Mouse (Mus musculus): ENCODE measurements around the gene Ddx39b. TPM values are rescaled to one million over a fixed set of nuclear protein-coding genes. Genes with fewer than 3 reads are reported as not detected.

Gene Ddx39b
- polyA plus RNA-seq, 1 experiment = 284 TPM

DNA sequence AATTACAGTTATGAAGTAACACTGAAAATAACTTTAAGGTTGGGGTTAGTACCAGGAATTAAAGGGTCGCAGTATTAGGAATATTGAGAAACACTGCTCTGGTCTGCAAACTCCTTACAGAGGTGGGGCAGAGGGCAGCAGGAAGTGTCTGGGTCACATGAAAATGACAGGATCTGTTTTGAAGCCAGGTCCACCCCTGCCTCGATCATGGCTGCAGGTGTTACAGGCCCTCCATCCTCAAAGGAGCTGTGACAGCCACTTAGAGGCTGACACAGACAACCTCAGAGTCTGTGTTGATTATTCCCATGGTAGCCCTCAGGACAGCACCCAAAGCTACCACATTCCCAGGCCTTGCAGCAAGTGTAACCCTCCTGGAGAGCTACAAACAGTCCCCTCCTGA lies 61.7 kb downstream of the Ddx39b start:
- no peak overlapping the region for H3K4me3 ChIP-seq (ENCODE audit: extremely low read depth, insufficient read depth, insufficient read length)
- WGBS = 75% methylated on average over 2 of the region's 2 CpGs
- TF ChIP-seq CTCF (IDR thresholded peaks at IDR 0.05; ENCODE audit: extremely low read depth, insufficient read depth, insufficient read length, insufficient replicate concordance) (no peak), POLR2A (IDR thresholded peaks at IDR 0.05; ENCODE audit: low read depth, low read length) (no peak)
- no peaks in the 10 kb centered on the region for H3K36me3 ChIP-seq (ENCODE audit: control insufficient read depth, insufficient read depth, low read length)
- no peaks in the 10 kb centered on the region for H3K27me3 ChIP-seq (ENCODE audit: control insufficient read depth, insufficient read depth, low read length)
- DNase-seq (ENCODE audit: low read depth in 1 of 2, low spot score in 2 of 2) = no peak
- H3K4me1 ChIP-seq (ENCODE audit: control insufficient read depth, insufficient read depth, insufficient read length) = peaks cover 2% of the 10 kb centered on the region; the same call in 1 of the 2 replicates
- H3K27ac ChIP-seq (ENCODE audit: insufficient read depth, low read length) = no peak overlapping the region

Other genes starting within 250 kb of the Ddx39b start
- 489 and 697 TPM in 2 replicates for gene Vars, start 240.8 kb upstream of the Ddx39b start, polyA plus RNA-seq (2012; rRNA removed)
- gene Vwa7, start 225.2 kb upstream of the Ddx39b start, polyA plus RNA-seq (2012; rRNA removed) = 0.72 and 0.90 TPM in 2 replicates
- gene Sapcd1, start 213.7 kb upstream of the Ddx39b start, polyA plus RNA-seq (2012; rRNA removed) = 7.3 and 14.7 TPM in 2 replicates
- gene Msh5, start 195.0 kb upstream of the Ddx39b start, polyA plus RNA-seq (2012; rRNA removed) = 8.6 and 9.5 TPM in 2 replicates
- 123 and 134 TPM in 2 replicates for gene Clic1, start 191.8 kb upstream of the Ddx39b start, polyA plus RNA-seq (2012; rRNA removed)
- 18.4 and 18.9 TPM in 2 replicates for gene Ddah2, start 182.7 kb upstream of the Ddx39b start, polyA plus RNA-seq (2012; rRNA removed)
- 0.47 and 0.59 TPM in 2 replicates for gene Ly6g6c, start 176.4 kb upstream of the Ddx39b start, polyA plus RNA-seq (2012; rRNA removed)
- 4.8 and 5.6 TPM in 2 replicates for gene Mpig6b, start 175.6 kb upstream of the Ddx39b start, polyA plus RNA-seq (2012; rRNA removed)
- gene Ly6g6e, start 164.8 kb upstream of the Ddx39b start, polyA plus RNA-seq (2012; rRNA removed) = 0.31 and 0.39 TPM in 2 replicates
- gene Ly6g6d, start 163.7 kb upstream of the Ddx39b start, polyA plus RNA-seq (2012; rRNA removed) = 1.3 and 1.8 TPM in 2 replicates
- 7.8 and 9.7 TPM in 2 replicates for gene Ly6g6f, start 156.1 kb upstream of the Ddx39b start, polyA plus RNA-seq (2012; rRNA removed)
- gene Abhd16a, start 152.5 kb upstream of the Ddx39b start, polyA plus RNA-seq (2012; rRNA removed) = 119 and 154 TPM in 2 replicates
- not detected in 2 replicates for gene Ly6g5c, start 133.5 kb upstream of the Ddx39b start, polyA plus RNA-seq (2012; rRNA removed)
- 2.4 and 2.9 TPM in 2 replicates for gene Ly6g5b, start 126.3 kb upstream of the Ddx39b start, polyA plus RNA-seq (2012; rRNA removed)
- gene Gpank1, start 120.3 kb upstream of the Ddx39b start, polyA plus RNA-seq (2012; rRNA removed) = 20.9 and 29.9 TPM in 2 replicates
- 176 and 238 TPM in 2 replicates for gene Csnk2b, start 119.7 kb upstream of the Ddx39b start, polyA plus RNA-seq (2012; rRNA removed)
- gene D17H6S53E, start 115.4 kb upstream of the Ddx39b start, polyA plus RNA-seq (2012; rRNA removed) = 6.8 and 10.0 TPM in 2 replicates
- gene Apom, start 109.7 kb upstream of the Ddx39b start, polyA plus RNA-seq (2012; rRNA removed) = 0.12 and 0.18 TPM in 2 replicates
- gene Bag6, start 106.6 kb upstream of the Ddx39b start, polyA plus RNA-seq (2012; rRNA removed) = 166 and 202 TPM in 2 replicates
- gene Prrc2a, start 76.8 kb upstream of the Ddx39b start, polyA plus RNA-seq (2012; rRNA removed) = 362 and 462 TPM in 2 replicates
- gene Aif1, start 65.7 kb upstream of the Ddx39b start, polyA plus RNA-seq (2012; rRNA removed) = 8.3 and 10.2 TPM in 2 replicates
- gene Lst1, start 53.3 kb upstream of the Ddx39b start, polyA plus RNA-seq (2012; rRNA removed) = 109 and 112 TPM in 2 replicates
- 531 and 756 TPM in 2 replicates for gene Ltb, start 47.3 kb upstream of the Ddx39b start, polyA plus RNA-seq (2012; rRNA removed)
- gene Tnf, start 39.7 kb upstream of the Ddx39b start, polyA plus RNA-seq (2012; rRNA removed) = 7.5 and 13.2 TPM in 2 replicates
- gene Lta, start 36.4 kb upstream of the Ddx39b start, polyA plus RNA-seq (2012; rRNA removed) = 24.8 and 26.8 TPM in 2 replicates
- 0.34 TPM in 1 of 2 replicates, not detected in the other for gene Gm16181, start 20.9 kb upstream of the Ddx39b start, polyA plus RNA-seq (2012; rRNA removed)
- gene Atp6v1g2, start 8.1 kb upstream of the Ddx39b start, polyA plus RNA-seq (2012; rRNA removed) = 5.0 TPM in 2 replicates
- 16.9 and 29.1 TPM in 2 replicates for gene Nfkbil1, start 6.0 kb upstream of the Ddx39b start, polyA plus RNA-seq (2012; rRNA removed)
- 1,148 and 1,488 TPM in 2 replicates for gene H2-D1, start 21.0 kb downstream of the Ddx39b start, polyA plus RNA-seq (2012; rRNA removed)
- gene H2-Q1, start 78.7 kb downstream of the Ddx39b start, polyA plus RNA-seq (2012; rRNA removed) = not detected in 2 replicates
- gene H2-Q2, start 100.5 kb downstream of the Ddx39b start, polyA plus RNA-seq (2012; rRNA removed) = 0.48 and 0.58 TPM in 2 replicates
- gene H2-Q4, start 137.9 kb downstream of the Ddx39b start, polyA plus RNA-seq (2012; rRNA removed) = 249 and 304 TPM in 2 replicates
- 239 and 253 TPM in 2 replicates for gene H2-Q6, start 183.1 kb downstream of the Ddx39b start, polyA plus RNA-seq (2012; rRNA removed)
- 667 and 745 TPM in 2 replicates for gene H2-Q7, start 197.4 kb downstream of the Ddx39b start, polyA plus RNA-seq (2012; rRNA removed)
- 7.7 and 11.0 TPM in 2 replicates for gene H2-Q10, start 228.3 kb downstream of the Ddx39b start, polyA plus RNA-seq (2012; rRNA removed)

Data from spleen, adult 2 months (tissue).